Mouse (Mus musculus): ENCODE measurements around the gene Slc44a1.

DNA sequence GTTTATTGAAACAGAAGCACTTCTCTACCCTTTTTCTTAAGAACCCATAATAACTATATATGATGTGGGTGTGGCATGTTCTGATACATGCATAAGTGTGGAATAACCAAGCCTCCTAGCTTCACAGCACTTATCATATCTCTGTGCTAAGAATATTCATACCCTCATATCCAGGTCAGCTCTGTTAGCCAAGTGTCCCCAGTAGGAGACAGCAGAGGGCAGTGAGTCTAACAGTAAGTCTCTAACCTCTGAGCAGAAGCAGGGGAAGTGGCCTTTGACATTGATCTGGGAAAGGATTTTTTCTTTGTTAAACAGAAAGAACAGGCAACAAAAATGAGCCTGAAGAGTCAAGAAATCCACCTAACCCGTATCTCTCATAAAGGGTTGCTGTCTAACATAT, 104.7 kb downstream of the Slc44a1 start:
- TF ChIP-seq POLR2A (IDR thresholded peaks at IDR 0.05; ENCODE audit: borderline replicate concordance, extremely low read depth, insufficient read depth, insufficient read length, poor library complexity, severe bottlenecking) = no peak
- TF ChIP-seq CTCF (IDR thresholded peaks at IDR 0.05; ENCODE audit: borderline replicate concordance, extremely low read depth, insufficient read depth, insufficient read length) = no peak
